Mouse (Mus musculus) embryo, embryonic 11.5 days (tissue): Measurements from ENCODE around the gene Mtnr1a.

ENCODE experiments used
- DNase-seq: peaks from one replicate; pipeline ENCODE4 v3.0.0-alpha.2; 2012; ENCODE audit warnings: low read depth, low spot score

Mtnr1a gene

GRCm38 (mm10) chr8:45109371-45110063, 40.6 kb downstream of the Mtnr1a start:
- no peak for DNase-seq

- DNase-seq = no peak
Observed at GRCm38 (mm10) chr8:45110064-45110812, 41.3 kb downstream of the Mtnr1a start.

- DNase-seq = no peak
Observed at GRCm38 (mm10) chr8:45110813-45111104, 41.8 kb downstream of the Mtnr1a start.

DNA sequence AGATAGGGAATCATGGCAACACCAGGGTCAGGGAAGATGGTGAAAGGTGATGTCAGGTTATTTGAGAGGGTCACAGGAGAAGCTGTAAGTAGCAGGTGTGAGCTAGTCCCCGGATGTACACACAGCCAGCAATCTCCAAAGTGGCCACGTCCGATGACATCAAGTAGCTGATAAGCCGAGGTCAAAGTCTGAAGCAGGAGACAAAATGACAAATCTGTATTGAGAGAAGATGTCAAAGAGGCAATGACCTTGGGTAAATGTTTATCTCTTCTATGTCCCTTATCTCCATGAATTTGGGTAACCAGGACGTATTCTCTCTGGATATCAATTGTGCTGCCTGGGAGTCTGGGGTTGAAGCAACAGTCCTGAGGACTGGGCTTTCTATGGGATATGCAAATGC, 42.9 kb downstream of the Mtnr1a start:
- no peak for DNase-seq

GRCm38 (mm10) chr8:45117588-45117987, 48.7 kb downstream of the Mtnr1a start:
- DNase-seq = no peak

DNA sequence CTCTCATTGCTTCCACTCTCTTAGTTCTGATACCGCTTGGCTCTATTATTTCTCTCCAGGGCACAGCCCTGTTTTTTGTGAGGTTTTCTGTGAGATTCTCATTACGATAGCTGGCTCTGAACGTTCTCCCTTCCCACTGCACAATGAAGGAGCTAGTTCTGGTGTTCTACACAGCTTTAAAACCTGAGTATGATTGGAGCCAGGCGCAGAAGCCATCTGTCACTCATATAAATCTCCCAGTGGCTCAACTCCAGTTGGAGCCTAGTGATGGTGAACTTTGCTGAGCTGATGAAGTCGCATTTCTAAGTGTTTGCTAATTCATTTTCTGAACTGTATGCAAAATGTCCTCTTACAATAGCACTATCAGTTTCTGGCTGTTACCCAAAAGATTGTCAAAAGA, 56.7 kb downstream of the Mtnr1a start:
- no peak for DNase-seq
